Mouse (Mus musculus): ENCODE measurements around the gene Gm8764.
"Not testable (repeated sequence)": the region's sequence is repeated elsewhere in the genome, so short reads cannot be mapped to it uniquely, and the experiment has no call there.

Gene Gm8764

GRCm38 (mm10) chr10:104159706-104160105 is at the start of gene Gm8764:
Gm8764 (plus strand) TSS chr10:104160006.
- not testable (repeated sequence) for DNase-seq

DNA sequence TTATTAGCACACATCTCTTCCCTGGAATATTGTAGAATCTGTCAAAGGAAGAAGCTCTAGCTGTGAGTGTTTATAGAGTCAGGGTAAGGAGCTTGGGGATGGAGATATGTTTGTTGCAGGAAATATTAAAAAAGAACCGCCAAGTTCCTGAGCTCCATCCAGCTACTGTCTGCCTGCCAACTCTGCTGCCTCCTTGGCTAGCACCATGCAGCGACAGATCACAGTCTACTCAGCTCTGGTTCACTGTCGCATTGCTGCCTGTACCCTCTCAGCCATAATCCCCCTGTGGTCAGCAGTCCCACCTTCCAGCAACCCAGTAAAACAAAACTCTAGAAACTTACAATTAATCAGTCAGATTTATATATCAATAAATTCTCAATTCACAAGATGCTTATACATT is 49.8 kb upstream of the Gm8764 start:
- DNase-seq, result no peak

GRCm38 (mm10) chr10:104118312-104118711 is 41.5 kb upstream of the Gm8764 start:
- DNase-seq, result no peak

GRCm38 (mm10) chr10:104142687-104143086 is 17.1 kb upstream of the Gm8764 start, which contains the start of gene Gm21293:
Gm21293 (plus strand) TSS chr10:104142987.
- not testable (repeated sequence) for DNase-seq

GRCm38 (mm10) chr10:104151197-104151596 is 8.6 kb upstream of the Gm8764 start, which contains the start of gene Gm6763:
Gm6763 (plus strand) TSS chr10:104151497.
- DNase-seq, result not testable (repeated sequence)

- DNase-seq, result not testable (repeated sequence)
Observed at GRCm38 (mm10) chr10:104168215-104168614, 8.4 kb downstream of the Gm8764 start, which contains the start of gene Gm21304. Gm21304 (plus strand) TSS chr10:104168515.

- DNase-seq, result not testable (repeated sequence)
Observed at GRCm38 (mm10) chr10:104176724-104177123, 16.9 kb downstream of the Gm8764 start, which contains the start of gene Gm21312. Gm21312 (plus strand) TSS chr10:104177024.

GRCm38 (mm10) chr10:104185233-104185632 is 25.4 kb downstream of the Gm8764 start, which contains the start of gene Gm20765:
Gm20765 (plus strand) TSS chr10:104185533.
- not testable (repeated sequence) for DNase-seq

- DNase-seq, result not testable (repeated sequence)
Observed at GRCm38 (mm10) chr10:104193742-104194141, 33.9 kb downstream of the Gm8764 start, which contains the start of gene Gm4340. Gm4340 (plus strand) TSS chr10:104194042.

- DNase-seq, result no peak
Observed at GRCm38 (mm10) chr10:104209655-104210054, 49.8 kb downstream of the Gm8764 start.

DNA sequence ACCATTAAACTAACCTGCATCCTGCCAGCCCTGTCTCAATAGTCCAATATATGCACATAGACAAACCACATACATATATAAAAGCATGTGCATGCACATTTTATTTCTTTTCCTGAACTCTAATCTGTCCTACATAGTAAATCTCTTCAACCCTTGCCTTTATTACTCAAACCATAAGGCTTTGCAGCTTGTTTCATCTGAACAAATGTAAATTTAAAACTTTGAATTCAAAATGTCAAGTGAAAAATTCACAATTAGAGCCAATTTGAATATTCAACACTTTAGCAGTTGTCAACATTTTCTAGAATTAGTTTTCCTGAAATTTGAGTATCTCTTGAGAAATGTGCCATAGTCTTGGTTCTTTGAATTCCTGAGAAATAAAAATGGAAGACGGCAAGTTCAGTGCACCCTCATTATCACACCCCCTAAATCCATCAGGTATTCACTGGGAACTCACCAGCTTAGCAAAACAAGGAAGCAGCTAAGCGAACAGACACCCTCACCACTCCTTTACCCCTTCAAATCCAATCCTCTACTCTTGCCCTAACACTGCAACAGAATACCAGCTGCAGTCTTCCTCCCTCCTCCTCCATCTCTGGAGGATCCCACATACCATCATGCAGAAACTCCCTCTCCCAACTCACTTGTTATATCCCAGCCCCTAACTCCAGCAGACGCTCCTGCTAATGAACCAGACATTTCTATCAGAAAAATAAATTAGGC is 50.6 kb downstream of the Gm8764 start:
- no peak for DNase-seq

Data from thymus, postnatal 14 days (tissue).